Mouse (Mus musculus): ENCODE measurements at regions not wholly inside any gene's neighbourhood (a gene's known extent, or its start where the extent isn't known, plus 50 kb on each side); places are given as distances from the start of the nearest gene placed in this dataset.

DNA sequence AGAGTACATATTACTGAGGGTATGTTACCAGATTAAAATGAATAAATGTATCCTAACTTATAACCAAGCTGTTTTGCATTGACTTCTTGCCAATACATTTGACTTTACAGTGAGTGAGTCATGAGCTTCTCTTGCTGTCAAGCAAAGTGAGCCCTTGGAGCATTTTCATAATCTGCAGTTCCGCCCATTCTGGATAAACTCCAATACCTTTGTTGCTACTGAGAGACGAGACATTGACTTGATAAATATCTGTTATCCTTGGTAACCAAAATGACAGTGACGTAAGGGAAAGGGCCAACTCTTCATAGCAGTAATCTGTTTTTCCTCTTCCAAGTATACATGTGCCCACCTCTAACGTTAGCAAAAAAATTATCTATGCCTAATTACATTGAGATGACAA is 923.0 kb downstream of the Grm8 start:
- Histone ChIP-seq H3K27me3 (ENCODE audit: insufficient read depth, low read length) (no peaks in the 10 kb centered on the region), H3K4me3 (ENCODE audit: low read depth, low read length) (no peak overlapping the region), H3K9me3 (ENCODE audit: low read length) (no peaks in the 10 kb centered on the region), H3K9ac (replicated peaks; ENCODE audit: low read length, poor library complexity, severe bottlenecking) (no peak overlapping the region), H3K4me1 (ENCODE audit: insufficient read depth, low read length) (no peaks in the 10 kb centered on the region), H3K4me2 (ENCODE audit: low read depth, low read length, poor library complexity, severe bottlenecking) (no peak overlapping the region), H3K27ac (ENCODE audit: low read depth, low read length) (no peak overlapping the region), H3K36me3 (ENCODE audit: insufficient read depth, low read length) (no peaks in the 10 kb centered on the region)
- no peak for TF ChIP-seq CTCF (IDR thresholded peaks at IDR 0.05)
- ATAC-seq (ENCODE audit: low FRiP score): no peak
- 58% methylated on average over 4 of the region's 4 CpGs for WGBS
- DNase-seq (ENCODE audit: low spot score): peak; percentile 17

GRCm38 (mm10) chr6:27161643-27162042 is 973.3 kb downstream of the Grm8 start:
- no peak overlapping the region for H3K4me2 ChIP-seq (ENCODE audit: low read depth, low read length, poor library complexity, severe bottlenecking)
- H3K4me1 ChIP-seq (ENCODE audit: insufficient read depth, low read length): no peaks in the 10 kb centered on the region
- H3K9me3 ChIP-seq (ENCODE audit: low read length): no peaks in the 10 kb centered on the region
- no peaks in the 10 kb centered on the region for H3K27me3 ChIP-seq (ENCODE audit: insufficient read depth, low read length)
- no peak for TF ChIP-seq CTCF (IDR thresholded peaks at IDR 0.05)
- ATAC-seq (ENCODE audit: low FRiP score) (no peak), DNase-seq (ENCODE audit: low spot score) (peak; percentile 41)
- WGBS: 66% methylated on average over 2 of the region's 2 CpGs
- H3K36me3 ChIP-seq (ENCODE audit: insufficient read depth, low read length): no peaks in the 10 kb centered on the region
- H3K4me3 ChIP-seq (ENCODE audit: low read depth, low read length): no peak overlapping the region
- no peak overlapping the region for H3K27ac ChIP-seq (ENCODE audit: low read depth, low read length)
- H3K9ac ChIP-seq (replicated peaks; ENCODE audit: low read length, poor library complexity, severe bottlenecking): no peak overlapping the region

All from midbrain, postnatal 0 days (tissue).